Mouse (Mus musculus) kidney, adult 2 months (tissue): Measurements from ENCODE around the gene Npas3.

Experiments
- CTCF ChIP-seq: fragments of 200-500 bp; conservative IDR thresholded peaks from 2 replicates; pipeline ENCODE4 v1.5.1; 2011; ENCODE audit warnings: low read depth, mild to moderate bottlenecking, control low read depth, low read length, moderate library complexity, mixed read lengths; ENCODE audit not compliant: insufficient read depth, insufficient read length
- POLR2A ChIP-seq: fragments of 200-500 bp; IDR thresholded peaks from one replicate; pipeline ENCODE4 v1.6.1; 2011; ENCODE audit warnings: low read depth, low read length, control low read depth

GRCm38 (mm10) chr12:54101307-54101870 is 852.9 kb downstream of the Npas3 start:
- TF ChIP-seq CTCF (no peak), POLR2A (no peak)
